Mouse (Mus musculus) cerebellum, adult 11-12 months (tissue): Measurements from ENCODE around the gene Disc1.

ENCODE experiments used
- DNase-seq: peaks from one replicate; pipeline ENCODE4 v3.0.0; 2022

Gene Disc1

DNA sequence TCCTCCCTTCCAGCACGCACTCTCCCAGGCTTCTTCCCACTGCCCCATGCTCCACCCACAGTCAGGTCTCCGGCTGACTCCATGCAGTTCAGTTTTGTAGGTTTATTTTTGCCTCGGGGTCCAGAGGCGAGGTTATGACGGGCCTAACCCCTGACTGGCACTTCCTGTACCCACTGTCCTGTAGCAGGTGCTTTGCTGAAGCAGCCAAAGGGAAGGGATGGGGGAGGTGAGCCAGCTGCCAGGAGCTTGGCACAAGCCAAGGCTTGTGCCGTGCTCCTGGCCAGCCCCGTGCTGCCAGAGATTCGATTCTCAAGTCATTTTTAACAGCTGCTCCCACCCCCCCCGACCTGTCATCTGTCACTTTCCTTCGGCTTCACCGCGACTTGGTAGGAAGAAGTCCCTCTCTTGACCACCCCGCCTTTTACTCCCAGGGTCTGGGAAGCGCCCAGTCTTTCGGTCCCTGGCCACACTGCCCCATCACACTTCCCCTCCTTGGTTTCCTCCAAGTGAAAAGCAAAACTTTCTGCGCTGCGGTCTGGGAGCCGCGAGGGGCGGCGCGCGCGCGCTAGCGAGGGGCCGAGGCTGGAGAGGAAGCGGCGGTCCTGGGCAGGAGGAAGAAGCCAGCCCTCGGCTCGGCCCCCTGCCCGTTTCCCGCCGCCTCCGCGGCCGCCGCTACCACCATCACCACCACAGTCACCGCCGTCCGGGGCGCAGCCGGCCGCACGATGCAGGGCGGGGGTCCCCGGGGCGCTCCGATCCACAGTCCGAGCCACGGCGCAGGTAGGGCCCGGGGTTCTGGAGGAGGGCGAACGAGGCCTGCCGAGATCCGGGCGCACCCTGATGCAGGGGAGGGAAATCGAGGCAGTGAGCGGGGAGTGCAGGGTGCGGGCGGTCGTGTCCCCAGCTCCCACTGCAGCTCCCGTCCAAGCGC is at the start of gene Disc1:
Disc1 (plus strand) TSS at position 691 of the 931 bp plus-strand sequence.
- no peak for DNase-seq

DNA sequence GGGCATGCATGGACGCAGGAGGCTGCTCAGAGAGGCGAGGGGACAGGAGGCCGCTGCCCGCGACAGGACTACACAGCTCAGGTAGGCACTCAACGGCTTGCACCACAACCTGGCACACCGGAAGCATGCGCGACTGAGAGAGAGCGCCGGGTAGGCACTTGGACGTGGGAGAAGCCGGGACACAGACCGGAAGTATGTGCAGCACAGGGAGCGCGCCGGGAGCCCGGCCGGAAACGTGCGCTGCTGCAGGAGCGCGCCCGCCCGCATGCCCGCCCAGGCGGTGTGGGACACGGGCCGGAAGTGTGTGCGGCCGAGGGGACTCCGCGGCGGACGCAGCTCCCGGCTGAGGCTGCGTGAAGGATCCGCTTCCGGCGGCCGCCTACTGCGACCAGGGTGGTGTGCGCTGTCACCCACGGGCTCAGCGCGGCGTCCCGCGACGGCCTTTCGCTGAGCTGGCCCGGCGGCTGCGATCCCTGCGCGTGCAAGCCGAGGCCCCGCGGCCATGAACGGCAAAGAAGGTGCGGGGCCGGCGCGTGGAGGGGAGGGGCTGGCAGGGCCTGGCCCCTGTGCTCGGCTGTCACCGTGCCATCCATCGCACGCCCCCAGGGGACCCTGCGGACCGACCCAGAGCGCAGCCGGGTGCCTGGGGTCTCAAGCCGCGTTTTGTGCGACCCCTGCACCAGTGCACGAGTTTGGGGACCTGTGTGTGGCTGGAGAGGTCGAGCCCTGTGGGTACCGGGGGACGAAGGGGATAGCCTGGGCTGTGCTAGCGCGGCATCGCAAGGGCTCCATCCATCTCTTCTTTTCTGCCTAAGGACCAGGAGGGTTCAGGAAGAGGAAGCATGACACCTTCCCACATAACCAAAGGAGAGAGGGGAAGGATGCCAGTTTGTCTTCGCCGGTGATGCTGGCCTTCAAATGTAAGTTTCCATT is 41.0 kb upstream of the Disc1 start, which contains the start of gene Tsnax:
Tsnax (plus strand) TSS at position 303 of the 933 bp plus-strand sequence.
- peak; percentile 92 for DNase-seq

DNA sequence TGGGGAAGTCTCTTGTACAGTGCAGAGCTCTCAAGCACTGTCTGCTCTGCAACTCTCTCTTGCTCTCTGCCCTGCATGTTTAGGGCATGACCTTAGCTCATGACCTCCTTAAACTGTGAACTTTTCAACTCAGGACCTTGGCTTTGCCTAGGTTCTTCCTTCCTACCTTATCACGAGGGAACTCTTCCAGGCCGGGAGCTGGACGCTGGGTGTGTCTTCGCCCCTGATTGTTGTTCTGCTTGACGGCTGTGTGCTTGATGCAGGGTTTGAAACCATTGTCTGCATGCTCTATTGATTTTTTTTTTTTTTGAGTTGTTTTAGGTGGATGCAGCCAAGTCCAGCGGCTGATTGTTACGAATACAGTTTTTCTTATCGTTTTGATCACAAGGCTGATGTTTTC is 29.9 kb upstream of the Disc1 start:
- no peak for DNase-seq

DNA sequence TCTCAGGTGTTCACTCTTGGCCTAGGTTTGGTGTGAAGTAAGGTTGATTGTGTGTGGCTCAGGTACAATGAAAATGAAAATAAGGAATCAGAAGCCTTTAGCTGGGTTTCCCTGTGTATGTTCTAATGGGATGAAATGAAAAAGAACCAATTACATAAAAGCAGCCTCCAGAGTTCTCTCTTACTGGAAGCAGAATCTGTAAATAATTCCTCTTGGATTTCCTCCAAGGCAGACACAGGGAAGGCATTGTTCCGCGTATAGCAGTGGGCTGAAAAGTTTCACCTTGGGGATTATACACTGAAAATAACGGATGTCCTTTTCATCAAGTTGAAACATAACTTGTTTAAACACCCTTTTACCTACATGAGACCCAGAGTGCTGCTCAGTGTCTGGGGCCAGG is 26.8 kb upstream of the Disc1 start:
- no peak for DNase-seq

DNA sequence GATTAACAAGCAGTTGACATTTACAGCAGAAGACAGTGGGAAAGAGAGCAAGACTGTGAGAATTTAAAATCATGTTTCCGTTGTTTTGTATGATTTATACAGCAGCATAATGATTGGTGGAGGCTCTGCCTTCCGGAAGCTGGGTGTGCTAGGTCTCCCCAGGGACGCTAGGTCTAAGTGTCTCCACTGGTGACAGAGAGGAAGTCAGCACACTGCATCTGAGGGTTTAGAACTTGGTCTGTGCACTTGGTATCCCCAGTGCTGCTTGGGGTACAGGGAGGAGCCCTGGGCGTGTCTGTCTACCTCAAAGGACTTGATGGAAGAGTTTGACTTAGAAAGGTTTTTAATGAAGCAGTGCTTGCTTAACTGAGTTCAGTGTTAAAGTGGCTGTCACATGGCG is 25.2 kb upstream of the Disc1 start:
- no peak for DNase-seq

DNA sequence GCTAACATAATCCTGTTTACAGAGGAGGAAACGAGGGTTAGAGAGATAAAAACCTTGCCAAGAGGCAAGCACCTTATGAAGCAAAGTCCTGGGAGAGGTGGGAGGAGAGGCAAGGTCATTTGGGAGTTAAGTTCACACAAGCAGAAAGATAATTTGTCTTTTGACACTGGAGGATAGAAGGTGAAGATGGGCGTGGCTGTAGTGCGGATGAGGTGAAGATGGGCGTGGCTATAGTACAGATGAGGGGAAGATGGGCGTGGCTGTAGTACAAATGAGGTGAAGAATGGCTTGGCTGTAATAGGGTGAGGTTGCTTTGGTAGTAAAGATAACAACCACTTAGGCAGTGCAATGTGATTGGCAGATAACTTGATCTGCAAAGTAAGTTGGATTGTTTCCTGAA is 22.7 kb upstream of the Disc1 start:
- no peak for DNase-seq

DNA sequence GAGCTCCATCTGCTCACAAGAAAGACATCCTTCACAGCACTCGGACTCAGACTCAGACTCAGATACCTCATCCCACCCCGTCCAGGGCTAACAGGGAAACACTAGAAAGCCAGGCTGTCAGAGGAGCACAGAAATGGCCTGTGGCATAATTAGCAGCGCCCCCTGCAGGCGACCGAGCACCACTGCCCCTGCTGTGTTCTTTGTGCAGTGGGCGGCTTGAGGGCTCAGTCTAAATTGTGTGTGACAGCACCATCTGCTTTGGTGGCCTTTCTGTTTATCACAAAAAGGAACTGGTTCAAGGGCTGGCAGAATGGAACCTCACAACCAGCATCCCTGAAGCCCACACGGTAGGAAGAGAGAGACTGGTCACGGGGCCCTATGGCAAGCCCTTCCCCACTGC is 19.3 kb upstream of the Disc1 start:
- DNase-seq = peak; percentile 87

DNA sequence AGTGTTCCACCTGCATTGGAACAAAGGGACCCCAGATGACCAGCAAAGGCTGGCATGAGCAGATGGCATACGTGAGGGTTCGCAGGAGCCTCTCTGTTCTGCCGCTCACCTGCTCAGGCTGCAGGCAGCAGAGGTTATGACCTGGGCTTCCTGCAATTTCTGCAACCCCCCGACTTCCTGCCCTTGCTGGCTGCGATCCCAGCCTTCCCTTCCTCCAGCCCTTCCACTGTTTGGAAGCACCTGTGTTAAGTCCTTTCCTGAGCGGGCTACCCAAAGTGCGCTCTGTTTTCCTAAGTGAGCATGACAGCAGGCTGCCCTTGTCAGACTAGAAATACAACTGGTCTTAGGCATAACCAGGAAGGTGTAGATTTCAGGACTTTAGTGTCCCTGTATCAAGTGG is 16.9 kb upstream of the Disc1 start:
- DNase-seq = no peak

DNA sequence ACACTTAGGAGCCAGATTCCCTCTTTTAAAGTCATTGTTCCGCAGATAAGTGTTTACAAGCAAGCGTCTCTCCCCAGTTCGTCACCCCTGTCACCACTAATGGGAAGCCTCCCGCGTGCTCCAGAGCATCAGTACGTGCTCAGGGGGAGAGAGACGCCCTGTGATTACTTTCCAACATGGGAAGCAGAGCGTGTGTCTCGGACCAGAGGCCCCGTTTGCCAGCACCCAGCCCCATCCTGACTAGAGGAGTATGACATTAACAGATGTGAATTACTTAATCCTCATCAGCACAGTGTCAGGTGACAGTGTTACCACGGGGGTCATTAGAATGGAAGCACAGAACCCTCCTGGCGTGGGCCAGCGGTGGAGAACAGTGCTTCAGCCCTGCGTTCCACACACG is 15.3 kb upstream of the Disc1 start:
- no peak for DNase-seq

DNA sequence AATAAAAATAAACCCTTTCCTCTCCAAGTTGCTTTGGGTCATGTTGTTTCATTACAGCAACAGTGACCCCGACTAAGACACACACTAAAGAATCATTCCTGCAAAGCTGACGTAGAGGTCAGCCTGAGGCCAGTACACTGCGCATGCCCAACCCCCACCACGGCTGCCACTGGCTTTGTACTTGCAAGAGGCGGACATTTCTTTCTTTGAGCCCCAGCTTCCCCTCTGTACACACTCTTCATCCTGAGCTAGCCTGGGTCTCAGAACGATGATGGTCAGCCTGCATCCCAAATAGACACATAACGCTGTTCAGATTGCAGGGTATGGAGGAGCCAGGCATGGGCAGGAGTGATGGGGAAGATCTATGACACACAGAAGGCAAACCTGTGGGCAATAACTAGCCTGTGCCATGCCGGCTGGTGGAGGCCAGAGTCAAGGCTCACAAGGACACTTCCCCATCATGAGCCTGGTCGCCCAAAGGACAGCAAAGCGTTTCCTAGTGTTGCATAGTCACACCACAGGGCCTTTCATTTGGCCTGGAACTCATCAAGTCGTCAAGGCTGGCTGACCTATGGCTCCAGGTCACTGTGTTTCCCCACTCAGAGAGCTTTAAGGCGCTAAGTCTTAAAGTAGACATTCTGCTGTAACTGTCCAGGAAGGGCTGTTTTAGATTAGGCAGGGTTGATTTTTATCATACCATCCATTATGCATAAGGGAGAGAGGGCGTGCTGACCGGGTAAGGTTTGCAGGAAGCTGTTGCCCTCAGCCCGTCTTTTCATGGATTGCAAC is 13.2 kb upstream of the Disc1 start:
- DNase-seq = no peak

DNA sequence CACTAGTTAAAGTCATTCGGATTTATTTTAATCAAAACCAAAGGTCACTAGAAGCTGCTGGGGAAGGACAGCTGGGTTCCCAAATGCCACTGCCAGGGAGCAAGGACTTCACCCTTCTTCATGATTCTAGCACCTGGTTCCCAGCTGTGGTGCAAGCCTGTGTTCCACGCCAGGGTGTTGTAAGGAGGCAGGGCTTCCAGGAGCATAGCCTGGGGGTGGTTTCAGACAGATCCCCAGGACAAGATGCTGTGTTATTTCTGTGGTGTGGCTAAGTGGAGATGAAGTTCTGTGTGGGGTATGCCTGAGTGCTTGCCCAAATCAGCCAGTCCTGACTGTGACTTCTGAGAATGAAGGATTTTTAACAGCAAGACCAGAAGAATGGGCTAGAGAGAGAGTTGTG is 12.5 kb upstream of the Disc1 start:
- DNase-seq = no peak

DNA sequence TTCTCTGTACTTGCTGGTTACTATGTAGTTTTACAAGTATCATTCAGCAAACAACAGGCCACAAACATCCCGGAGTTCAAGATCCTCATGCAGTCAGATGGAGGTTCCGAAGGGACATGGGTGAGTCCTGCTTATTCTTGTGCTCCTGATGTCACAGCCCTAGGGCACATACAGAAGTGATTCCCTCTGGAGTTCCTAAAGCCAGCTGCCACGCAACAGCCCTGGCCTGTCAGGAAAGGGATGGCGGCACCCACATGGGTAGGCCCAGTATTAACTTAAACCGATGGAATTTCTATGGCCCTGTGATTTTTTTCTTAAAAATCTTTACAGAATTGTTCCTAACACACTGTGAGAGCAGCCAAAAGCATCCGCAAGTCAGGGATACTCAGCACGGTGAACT is 10.6 kb upstream of the Disc1 start:
- DNase-seq = no peak

DNA sequence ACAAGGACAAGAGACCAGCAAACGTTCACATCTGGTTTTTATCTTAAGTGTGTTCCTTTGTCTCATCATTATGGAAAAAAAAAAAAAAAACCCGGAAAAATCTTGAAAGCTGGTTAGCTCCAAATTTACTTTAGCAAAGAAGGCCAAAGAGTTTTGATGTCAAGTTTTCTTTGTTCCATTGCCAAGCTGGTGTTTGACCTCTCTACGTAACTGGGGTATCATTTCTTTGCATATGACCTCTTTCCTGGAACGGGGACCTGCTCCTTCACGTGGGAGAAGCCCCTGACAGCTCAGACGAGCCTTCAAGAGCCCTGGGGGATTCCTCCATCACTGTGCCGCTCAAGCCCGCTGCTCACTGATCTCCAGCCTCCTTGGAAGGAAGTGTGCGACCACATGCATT is 10.1 kb upstream of the Disc1 start:
- no peak for DNase-seq

DNA sequence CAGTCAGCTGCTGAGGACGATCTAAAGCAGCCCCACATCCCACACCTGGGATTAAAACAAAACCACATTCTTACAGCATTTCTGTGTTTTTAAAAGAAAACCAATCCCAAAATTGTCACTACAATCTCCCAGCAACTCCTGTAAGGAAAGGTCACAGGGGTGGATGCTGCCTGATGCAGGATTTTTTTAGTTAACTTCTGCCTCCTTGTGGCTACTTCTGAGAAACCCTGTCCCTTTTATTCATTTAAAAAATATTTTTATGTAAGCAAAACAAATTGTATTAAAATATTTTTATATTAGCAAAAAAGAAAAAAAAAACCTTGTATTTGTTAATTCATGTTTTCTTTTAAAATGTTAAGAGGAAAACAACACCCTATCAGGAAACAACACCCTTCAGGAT is 8.2 kb upstream of the Disc1 start:
- no peak for DNase-seq

DNA sequence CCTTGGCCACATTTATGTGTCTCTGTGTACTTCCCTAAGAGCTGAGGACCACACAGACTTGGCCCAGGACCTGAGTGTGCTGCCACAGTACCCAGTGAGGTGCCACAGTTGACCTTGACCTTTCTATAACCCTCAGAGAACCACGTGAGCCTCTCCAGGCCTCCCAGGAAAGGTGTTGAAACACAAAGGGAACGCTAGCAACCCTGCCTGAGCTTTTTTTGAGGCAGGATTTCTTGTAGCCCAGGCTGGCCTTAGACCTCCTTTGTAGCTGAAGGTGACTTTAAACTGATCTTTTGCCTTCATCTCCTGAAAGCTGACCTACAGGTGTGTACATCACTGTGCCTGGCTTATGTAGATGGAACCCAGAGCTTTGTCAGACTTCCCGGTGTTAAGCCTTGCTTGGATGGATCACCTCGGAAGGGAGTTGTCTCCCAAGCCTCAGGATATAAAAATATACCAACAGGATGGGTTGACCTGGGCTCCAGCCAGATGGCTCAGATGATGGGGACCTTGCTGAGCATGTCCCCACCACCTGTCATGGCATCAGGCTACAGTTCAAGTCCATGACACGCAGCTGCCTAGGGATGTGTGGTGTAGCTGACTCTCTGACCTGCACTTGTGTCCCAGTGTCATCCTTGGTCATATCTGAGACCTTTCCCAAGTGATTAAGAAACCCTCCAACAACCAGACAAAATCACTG is 4.8 kb upstream of the Disc1 start:
- DNase-seq = no peak

DNA sequence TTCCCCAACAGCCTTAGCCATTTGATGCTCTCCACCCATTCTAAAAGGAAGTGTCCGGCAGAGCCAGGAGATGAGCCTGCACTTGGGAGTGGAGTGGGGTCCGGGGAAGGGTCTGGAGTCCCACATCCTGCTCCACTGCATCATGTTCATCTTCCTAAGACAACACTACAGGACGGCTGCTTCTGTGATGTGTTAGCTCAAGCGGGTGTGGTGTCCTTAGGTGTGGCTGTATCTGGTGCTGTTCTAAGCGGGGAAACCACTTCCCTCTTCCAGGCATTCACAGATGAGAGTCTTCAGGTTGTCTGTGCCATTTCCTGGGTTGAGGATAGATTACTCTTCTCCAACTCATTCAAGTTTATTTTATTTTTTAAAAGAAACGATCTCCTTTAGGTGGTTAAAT is 4.2 kb upstream of the Disc1 start:
- DNase-seq = no peak

DNA sequence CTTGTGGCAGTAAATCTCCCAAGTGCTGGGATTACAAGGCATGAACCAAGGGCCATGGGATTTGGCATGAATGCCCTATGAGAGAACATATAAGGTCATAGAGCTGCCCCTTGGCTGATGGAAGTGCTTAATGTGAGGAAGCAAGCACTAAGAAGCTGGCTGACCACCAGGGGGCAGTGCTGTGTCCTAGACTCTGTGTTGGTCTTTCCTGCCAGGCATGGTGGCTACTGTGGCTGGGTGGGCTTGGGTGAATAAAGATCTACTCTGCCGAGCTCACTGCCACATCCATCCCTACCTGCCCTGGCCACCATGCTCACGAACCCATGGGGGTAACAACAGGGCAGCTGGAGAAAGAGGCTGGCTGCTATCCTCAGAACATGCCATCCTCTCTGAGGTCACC is 2.0 kb upstream of the Disc1 start:
- DNase-seq = peak; percentile 42

DNA sequence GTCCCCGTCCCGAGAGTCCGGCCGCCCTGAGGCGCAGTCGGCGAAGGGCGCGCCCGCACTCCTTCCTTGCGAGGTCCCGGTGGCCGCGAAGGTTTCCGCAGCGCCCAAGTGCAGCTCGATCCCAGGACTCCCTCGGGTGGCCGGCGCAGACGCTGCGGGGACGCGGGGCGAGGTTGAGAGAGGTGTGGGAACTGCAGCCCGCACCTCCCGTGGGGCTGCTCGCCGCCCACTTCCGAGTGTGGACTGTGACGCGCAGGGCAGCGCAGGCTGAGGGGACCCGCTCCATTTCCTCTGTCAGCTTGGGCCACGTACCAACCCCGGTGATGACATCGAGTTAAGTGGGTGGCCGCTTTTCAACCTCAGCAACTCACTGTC is 428 bp downstream of the Disc1 start:
- DNase-seq = no peak

DNA sequence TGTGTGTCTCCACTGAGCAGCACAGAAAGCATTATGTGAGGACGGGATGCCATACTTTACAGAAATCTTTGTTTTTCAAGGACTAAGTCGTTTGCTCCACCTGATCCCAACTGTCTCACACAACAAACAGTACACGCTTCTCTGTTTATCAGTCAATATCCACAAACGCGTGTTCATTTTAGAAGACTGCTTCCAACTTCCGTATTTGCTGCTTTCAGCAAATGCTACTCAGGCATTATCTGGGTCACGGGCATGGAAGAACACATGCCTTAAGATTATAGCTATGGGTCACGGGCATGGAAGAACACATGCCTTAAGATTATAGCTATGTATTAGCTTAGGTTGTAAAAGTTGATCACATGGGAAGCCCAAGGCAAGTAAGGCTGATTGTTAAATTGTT is 6.9 kb downstream of the Disc1 start:
- no peak for DNase-seq

DNA sequence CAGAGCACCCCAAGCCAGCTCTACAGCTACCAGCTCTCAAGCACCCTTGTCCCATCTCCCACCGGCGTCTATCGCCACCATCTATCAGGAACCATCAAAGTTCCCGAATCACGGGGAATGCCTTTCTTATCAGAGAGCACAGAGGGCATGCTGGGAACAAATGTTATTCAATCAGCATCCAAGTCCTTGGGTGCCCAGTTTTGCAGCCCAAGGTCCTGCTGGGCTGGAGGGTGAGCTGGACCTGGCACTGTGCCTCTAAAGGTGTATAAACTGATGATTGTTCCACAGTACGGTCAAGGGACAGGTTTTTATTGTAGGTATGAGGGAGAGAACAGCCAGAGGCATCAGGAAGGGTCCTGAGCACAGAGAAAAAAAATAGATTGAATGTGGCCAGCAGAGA is 11.6 kb downstream of the Disc1 start:
- no peak for DNase-seq

DNA sequence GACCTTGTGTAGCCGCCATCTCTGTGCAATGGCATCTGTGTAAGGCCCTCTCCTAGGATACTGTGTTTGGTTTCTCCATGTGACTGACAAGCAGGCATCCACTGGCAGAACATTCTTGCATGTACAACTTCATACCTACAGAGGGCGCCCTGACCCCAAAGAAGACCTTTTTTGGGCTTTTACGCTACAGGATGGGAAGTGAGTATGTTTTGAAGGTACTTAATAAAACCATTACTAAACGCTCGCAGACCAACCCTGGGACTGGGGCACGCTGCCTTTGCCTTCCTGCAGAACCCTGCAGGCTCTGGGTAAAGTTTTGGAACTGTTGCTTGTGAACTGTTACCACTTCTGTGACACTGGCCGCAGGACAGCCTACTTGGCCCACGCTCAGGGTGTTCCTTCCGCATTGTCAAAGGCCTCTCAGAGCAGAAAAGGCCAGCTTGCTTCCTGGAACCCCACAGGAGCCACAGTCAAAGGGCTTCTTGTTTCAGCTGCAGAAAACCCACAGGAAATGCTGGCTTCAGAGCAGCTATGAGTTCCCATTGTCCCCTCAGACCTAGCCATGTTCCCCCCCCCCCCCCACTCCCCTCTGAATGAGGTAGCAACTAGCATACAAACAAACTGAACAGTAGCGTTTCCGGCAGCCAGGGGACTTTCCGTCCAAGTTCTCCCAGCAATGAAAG is 13.1 kb downstream of the Disc1 start:
- DNase-seq = peak; percentile 60

DNA sequence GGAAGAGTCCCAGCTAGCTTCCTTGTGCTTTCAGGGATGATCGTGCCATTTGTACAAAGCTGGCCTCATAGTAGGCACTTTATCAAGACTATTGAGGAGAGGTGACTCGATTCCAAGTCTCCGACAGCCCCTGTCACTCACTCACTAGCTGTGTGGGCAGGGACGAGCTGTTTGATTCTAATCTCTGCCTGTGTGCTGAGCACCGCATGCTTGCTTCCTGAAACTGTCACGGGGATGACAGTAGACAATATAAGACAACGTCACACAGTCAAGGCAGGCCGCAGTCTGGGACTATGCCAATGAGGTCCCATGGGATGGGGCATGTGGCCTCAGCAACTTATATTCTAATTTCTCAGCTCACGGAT is 13.6 kb downstream of the Disc1 start:
- no peak for DNase-seq
